Mouse (Mus musculus): ENCODE data around the gene Timp4.

- TF ChIP-seq TBP (IDR thresholded peaks at IDR 0.05; ENCODE audit: low read depth, low read length) (no peak), SMC3 (IDR thresholded peaks at IDR 0.05; ENCODE audit: low read depth, low read length) (no peak), POLR2A (IDR thresholded peaks at IDR 0.05; ENCODE audit: control insufficient read depth in 1 of 2, insufficient read depth in 1 of 2, low read depth in 1 of 2, low read length in 2 of 2, poor library complexity in 1 of 2) (no peak), CTCF (IDR thresholded peaks at IDR 0.05 in 2 of 3, conservative IDR thresholded peaks at IDR 0.05 in 1 of 3; ENCODE audit: control insufficient read depth in 1 of 3, insufficient read depth in 1 of 3, low read depth in 2 of 3, low read length in 3 of 3, poor library complexity in 1 of 3, severe bottlenecking in 1 of 3) (no peak), EP300 (IDR thresholded peaks at IDR 0.05; ENCODE audit: low read depth in 1 of 2, low read length in 2 of 2) (no peak), E2F4 (IDR thresholded peaks at IDR 0.05; ENCODE audit: borderline replicate concordance, low read depth, low read length) (no peak), JUND (IDR thresholded peaks at IDR 0.05; ENCODE audit: low read depth, low read length) (no peak), NRF1 (IDR thresholded peaks at IDR 0.05; ENCODE audit: insufficient read depth, low read depth, low read length, poor library complexity, severe bottlenecking) (no peak)
These were observed 8.5 kb upstream of the Timp4 start for GRCm38 (mm10) chr6:115260507-115260906.

Data from MEL (cell line).